Mouse (Mus musculus) neutrophil, adult 83 days (primary cell): ENCODE data around the gene Pogz. TPM values are rescaled to one million over a fixed set of nuclear protein-coding genes. Genes with fewer than 3 reads are reported as not detected.

Experiments used
- total RNA-seq, 2 experiments: library from RNA; stranded (reverse); gene quantifications; one replicate each; pipeline ENCODE4 v1.2.4; 2023

Gene Pogz
- total RNA-seq: 10 to 100 TPM; 28.3 to 29.5 TPM

GRCm38 (mm10) chr3:94837183-94837890, at the start of gene Pogz:
Gene Pogz (plus strand): TSS chr3:94837567.

GRCm38 (mm10) chr3:94886316-94887224, 49.2 kb downstream of the Pogz start, which contains the start of gene Psmb4:
Gene Psmb4 (minus strand): TSS chr3:94886961.

Other genes with a start within 250 kb of the Pogz start
- gene Gm10972, start 194.5 kb upstream of the Pogz start, total RNA-seq: not detected
- 1 to 10 TPM; 1.0 to 2.1 TPM for gene Tuft1, start 178.7 kb upstream of the Pogz start, total RNA-seq
- 1 to 10 TPM; 3.4 to 4.4 TPM for gene Selenbp2, start 144.0 kb upstream of the Pogz start, total RNA-seq
- 1 to 10 TPM; 2.2 to 2.4 TPM for gene Cgn, start 51.1 kb upstream of the Pogz start, total RNA-seq
- 100 to 1,000 TPM; 195 to 207 TPM for gene Psmb4, start 49.4 kb downstream of the Pogz start, total RNA-seq
- gene Selenbp1, start 95.5 kb downstream of the Pogz start, total RNA-seq: 10 to 100 TPM; 22.3 to 30.2 TPM
- 10 to 100 TPM; 13.9 to 16.8 TPM for gene Rfx5, start 116.5 kb downstream of the Pogz start, total RNA-seq
- gene Pi4kb, start 137.2 kb downstream of the Pogz start, total RNA-seq: 10 to 100 TPM; 29.4 to 40.4 TPM
- 10 to 100 TPM; 44.6 to 57.4 TPM for gene Zfp687, start 177.9 kb downstream of the Pogz start, total RNA-seq
- gene Psmd4, start 205.0 kb downstream of the Pogz start, total RNA-seq: 10 to 100 TPM; 92.0 to 99.5 TPM